Mouse (Mus musculus): Measurements from ENCODE around the gene Zfp36. TPM values are rescaled to one million over a fixed set of nuclear protein-coding genes. Genes with fewer than 3 reads are reported as not detected.

The Zfp36 gene
- polyA plus RNA-seq, 1 experiment from 2014 or later = 5.4 TPM

- ATAC-seq (ENCODE audit: low FRiP score, low read depth) = no peak
- Histone ChIP-seq H3K4me2 (replicated peaks) (peak overlapping the region; percentile 46), H3K4me1 (peaks cover 49% of the 10 kb centered on the region), H3K27ac (replicated peaks) (peak overlapping the region; percentile 68), H3K27me3 (peaks cover 15% of the 10 kb centered on the region), H3K4me3 (peak overlapping the region; percentile 25), H3K9ac (replicated peaks) (0 out of 2 replicates have a peak overlapping the region, but pooled peaks have one; percentile 38), H3K36me3 (peaks cover 14% of the 10 kb centered on the region), H3K9me3 (no peaks in the 10 kb centered on the region)
- WGBS = 70% methylated on average over 10 of the region's 12 CpGs
Measured at GRCm38 (mm10) chr7:28382347-28382951, 2.4 kb upstream of the Zfp36 start.

- Histone ChIP-seq H3K9me3 (no peaks in the 10 kb centered on the region), H3K36me3 (peaks cover 12% of the 10 kb centered on the region), H3K4me3 (peak overlapping the region; percentile 25), H3K4me2 (replicated peaks) (peak overlapping the region; percentile 46), H3K27me3 (peaks cover 20% of the 10 kb centered on the region), H3K27ac (replicated peaks) (peak overlapping the region; percentile 68), H3K9ac (replicated peaks) (peak overlapping the region; percentile 38; the same call in 1 of the 2 replicates), H3K4me1 (peaks cover 53% of the 10 kb centered on the region)
- 0 out of 2 replicates have a peak, but pooled peaks have one; percentile 19 for ATAC-seq (ENCODE audit: low FRiP score, low read depth)
- WGBS = 8% methylated on average over 20 of the region's 20 CpGs
Measured at GRCm38 (mm10) chr7:28381938-28382337, 1.9 kb upstream of the Zfp36 start.

GRCm38 (mm10) chr7:28381017-28381790, 1.2 kb upstream of the Zfp36 start:
- no peak for ATAC-seq (ENCODE audit: low FRiP score, low read depth)
- Histone ChIP-seq H3K27ac (replicated peaks) (peak overlapping the region; percentile 68), H3K9ac (replicated peaks) (peak overlapping the region; percentile 38), H3K36me3 (peaks cover 11% of the 10 kb centered on the region), H3K9me3 (no peaks in the 10 kb centered on the region), H3K4me3 (peak overlapping the region; percentile 25), H3K4me1 (peaks cover 58% of the 10 kb centered on the region), H3K27me3 (peaks cover 23% of the 10 kb centered on the region), H3K4me2 (replicated peaks) (peak overlapping the region; percentile 46)
- WGBS = 4% methylated on average over 30 of the region's 30 CpGs

- Histone ChIP-seq H3K27ac (replicated peaks) (peak overlapping the region; percentile 60), H3K4me1 (peaks cover 69% of the 10 kb centered on the region), H3K9ac (replicated peaks) (peak overlapping the region; percentile 70), H3K27me3 (peaks cover 23% of the 10 kb centered on the region), H3K36me3 (no peaks in the 10 kb centered on the region), H3K4me2 (replicated peaks) (peak overlapping the region; percentile 74), H3K9me3 (no peaks in the 10 kb centered on the region), H3K4me3 (peak overlapping the region; percentile 52)
- WGBS = under 1% methylated on average over 53 of the region's 53 CpGs
- peak; percentile 61 for ATAC-seq (ENCODE audit: low FRiP score, low read depth)
Measured at GRCm38 (mm10) chr7:28378769-28379651, 1.0 kb downstream of the Zfp36 start.

GRCm38 (mm10) chr7:28378066-28378690, 1.9 kb downstream of the Zfp36 start:
- no peak for ATAC-seq (ENCODE audit: low FRiP score, low read depth)
- no peak overlapping the region for H3K27ac ChIP-seq (replicated peaks)
- peaks cover 68% of the 10 kb centered on the region for H3K4me1 ChIP-seq

GRCm38 (mm10) chr7:28377190-28378065, 2.6 kb downstream of the Zfp36 start:
- no peak overlapping the region for H3K27ac ChIP-seq (replicated peaks)
- H3K4me3 ChIP-seq = peak overlapping the region; percentile 52
- peak overlapping the region; percentile 74 for H3K4me2 ChIP-seq (replicated peaks)
- H3K9ac ChIP-seq (replicated peaks) = peak overlapping the region; percentile 70; the same call in 1 of the 2 replicates
- no peaks in the 10 kb centered on the region for H3K36me3 ChIP-seq
- WGBS = 76% methylated on average over 18 of the region's 18 CpGs
- H3K27me3 ChIP-seq = peaks cover 23% of the 10 kb centered on the region
- peaks cover 60% of the 10 kb centered on the region for H3K4me1 ChIP-seq
- no peaks in the 10 kb centered on the region for H3K9me3 ChIP-seq
- ATAC-seq (ENCODE audit: low FRiP score, low read depth) = no peak

More at GRCm38 (mm10) chr7:28378066-28378690, 1.9 kb downstream of the Zfp36 start:
- peaks cover 23% of the 10 kb centered on the region for H3K27me3 ChIP-seq
- WGBS = 53% methylated on average over 32 of the region's 32 CpGs
- H3K9me3 ChIP-seq = no peaks in the 10 kb centered on the region
- peak overlapping the region; percentile 52 for H3K4me3 ChIP-seq
- H3K9ac ChIP-seq (replicated peaks) = peak overlapping the region; percentile 70
- H3K36me3 ChIP-seq = no peaks in the 10 kb centered on the region
- peak overlapping the region; percentile 74 for H3K4me2 ChIP-seq (replicated peaks)

- WGBS = 3% methylated on average over 30 of the region's 30 CpGs
- Histone ChIP-seq H3K9me3 (no peaks in the 10 kb centered on the region), H3K4me3 (peak overlapping the region; percentile 39), H3K9ac (replicated peaks) (peak overlapping the region; percentile 57), H3K27ac (replicated peaks) (peak overlapping the region; percentile 93), H3K36me3 (no peaks in the 10 kb centered on the region), H3K4me1 (peaks cover 50% of the 10 kb centered on the region), H3K27me3 (peaks cover 23% of the 10 kb centered on the region), H3K4me2 (replicated peaks) (peak overlapping the region; percentile 58)
- no peak for ATAC-seq (ENCODE audit: low FRiP score, low read depth)
Measured at GRCm38 (mm10) chr7:28376011-28376771, 3.9 kb downstream of the Zfp36 start.

- H3K27ac ChIP-seq (replicated peaks) = peak overlapping the region; percentile 93
- H3K4me2 ChIP-seq (replicated peaks) = peak overlapping the region; percentile 58
- H3K4me3 ChIP-seq = peak overlapping the region; percentile 39
- peaks cover 20% of the 10 kb centered on the region for H3K27me3 ChIP-seq
- H3K4me1 ChIP-seq = peaks cover 51% of the 10 kb centered on the region
- peak; percentile 32 for ATAC-seq (ENCODE audit: low FRiP score, low read depth)
- no peaks in the 10 kb centered on the region for H3K36me3 ChIP-seq
- peak overlapping the region; percentile 57 for H3K9ac ChIP-seq (replicated peaks)
- 1% methylated on average over 36 of the region's 36 CpGs for WGBS
- no peaks in the 10 kb centered on the region for H3K9me3 ChIP-seq
Measured at GRCm38 (mm10) chr7:28375176-28375921, 4.7 kb downstream of the Zfp36 start.

- 78% methylated on average over 10 of the region's 10 CpGs for WGBS
- no peaks in the 10 kb centered on the region for H3K9me3 ChIP-seq
- peaks cover 20% of the 10 kb centered on the region for H3K27me3 ChIP-seq
- H3K4me1 ChIP-seq = peaks cover 57% of the 10 kb centered on the region
- peak overlapping the region; percentile 58; the same call in 1 of the 2 replicates for H3K4me2 ChIP-seq (replicated peaks)
- H3K9ac ChIP-seq (replicated peaks) = no peak overlapping the region
- no peak for ATAC-seq (ENCODE audit: low FRiP score, low read depth)
- H3K4me3 ChIP-seq = no peak overlapping the region
- H3K36me3 ChIP-seq = peaks cover 5% of the 10 kb centered on the region; the same call in 1 of the 2 replicates
- peak overlapping the region; percentile 93 for H3K27ac ChIP-seq (replicated peaks)
Measured at GRCm38 (mm10) chr7:28374647-28375046, 5.4 kb downstream of the Zfp36 start.

Measured in midbrain, embryonic 12.5 days (tissue).